Mouse (Mus musculus): Measurements from ENCODE around the gene Socs7. TPM values are rescaled to one million over a fixed set of nuclear protein-coding genes. Genes with fewer than 3 reads are reported as not detected.
A peak's percentile ranks its signal among the peaks of the same experiment; 100 is the strongest.

Socs7 gene
- total RNA-seq, 2 experiments from 2014 or later: 87.3 to 94.1 TPM

GRCm38 (mm10) chr11:97434704-97435454 is 72.5 kb downstream of the Socs7 start:
- intact Hi-C loops (cut with DNase I): no loop called here
- DNase-seq (ENCODE audit: low spot score in 2 of 2): no peak

GRCm38 (mm10) chr11:97435808-97436491 is 73.6 kb downstream of the Socs7 start:
- intact Hi-C loops (cut with DNase I): no loop called here

GRCm38 (mm10) chr11:97437745-97438144 is 75.4 kb downstream of the Socs7 start:
- intact Hi-C loops (cut with DNase I): no loop called here
- peak; percentile 59 to 75 for DNase-seq (ENCODE audit: low spot score in 2 of 2)

More at GRCm38 (mm10) chr11:97435808-97436491, 73.6 kb downstream of the Socs7 start:
- DNase-seq (ENCODE audit: low spot score in 2 of 2): no peak

- intact Hi-C loops (cut with DNase I): no loop called here
- DNase-seq (ENCODE audit: low spot score in 2 of 2): no peak
Measured at GRCm38 (mm10) chr11:97438868-97439267, 76.5 kb downstream of the Socs7 start.

GRCm38 (mm10) chr11:97439935-97440334 is 77.6 kb downstream of the Socs7 start:
- intact Hi-C loops (cut with DNase I): no loop called here
- DNase-seq (ENCODE audit: low spot score in 2 of 2): no peak

- intact Hi-C loops (cut with DNase I): no loop called here
Measured at GRCm38 (mm10) chr11:97440441-97440881, 78.1 kb downstream of the Socs7 start.

GRCm38 (mm10) chr11:97441036-97441657 is 78.8 kb downstream of the Socs7 start:
- intact Hi-C loops (cut with DNase I): no loop called here
- DNase-seq (ENCODE audit: low spot score in 2 of 2): peak in 1 of 2 experiments; percentile 47

More at GRCm38 (mm10) chr11:97440441-97440881, 78.1 kb downstream of the Socs7 start:
- peak in 1 of 2 experiments; percentile 48 for DNase-seq (ENCODE audit: low spot score in 2 of 2)

GRCm38 (mm10) chr11:97441658-97442125 is 79.3 kb downstream of the Socs7 start:
- intact Hi-C loops (cut with DNase I): no loop called here

GRCm38 (mm10) chr11:97442891-97443675 is 80.7 kb downstream of the Socs7 start:
- no peak for DNase-seq (ENCODE audit: low spot score in 2 of 2)
- intact Hi-C loops (cut with DNase I): no loop called here

More at GRCm38 (mm10) chr11:97441658-97442125, 79.3 kb downstream of the Socs7 start:
- no peak for DNase-seq (ENCODE audit: low spot score in 2 of 2)

GRCm38 (mm10) chr11:97445596-97445995 is 83.2 kb downstream of the Socs7 start:
- intact Hi-C loops (cut with DNase I): no loop called here
- DNase-seq (ENCODE audit: low spot score in 2 of 2): no peak

- intact Hi-C loops (cut with DNase I): no loop called here
Measured at GRCm38 (mm10) chr11:97445999-97446511, 83.7 kb downstream of the Socs7 start.

GRCm38 (mm10) chr11:97447979-97448378 is 85.6 kb downstream of the Socs7 start:
- no peak for DNase-seq (ENCODE audit: low spot score in 2 of 2)
- intact Hi-C loops (cut with DNase I): no loop called here

More at GRCm38 (mm10) chr11:97445999-97446511, 83.7 kb downstream of the Socs7 start:
- no peak for DNase-seq (ENCODE audit: low spot score in 2 of 2)

Other genes starting within 250 kb of the Socs7 start
- gene Tbx21, start 247.2 kb upstream of the Socs7 start, total RNA-seq (2021): under 1 TPM; 0.18 to 0.30 TPM
- 10 to 100 TPM; 45.7 to 47.7 TPM for gene Tbkbp1, start 211.1 kb upstream of the Socs7 start, total RNA-seq (2021)
- 100 to 1,000 TPM; 112 to 118 TPM for gene Kpnb1, start 174.7 kb upstream of the Socs7 start, total RNA-seq (2021)
- gene Npepps, start 81.9 kb upstream of the Socs7 start, total RNA-seq (2021): 100 to 1,000 TPM; 133 to 134 TPM
- 10 to 100 TPM; 27.0 to 27.2 TPM for gene Mrpl45, start 46.8 kb upstream of the Socs7 start, total RNA-seq (2021)
- gene Gpr179, start 10.5 kb upstream of the Socs7 start, total RNA-seq (2021): under 1 TPM; 0.18 to 0.43 TPM
- gene Arhgap23, start 53.0 kb downstream of the Socs7 start, total RNA-seq (2021): 10 to 100 TPM; 63.8 to 66.5 TPM
- gene 4933428G20Rik, start 137.8 kb downstream of the Socs7 start, total RNA-seq (2021): not detected
- 100 to 1,000 TPM; 323 to 339 TPM for gene Srcin1, start 213.6 kb downstream of the Socs7 start, total RNA-seq (2021)